Mouse (Mus musculus): ENCODE measurements around the gene Shank2. TPM values are rescaled to one million over a fixed set of nuclear protein-coding genes. Genes with fewer than 3 reads are reported as not detected.
A peak's percentile ranks its signal among the peaks of the same experiment; 100 is the strongest.

Gene Shank2
- total RNA-seq, 4 experiments from 2014 or later = 100 to 137 (median 119) TPM

DNA sequence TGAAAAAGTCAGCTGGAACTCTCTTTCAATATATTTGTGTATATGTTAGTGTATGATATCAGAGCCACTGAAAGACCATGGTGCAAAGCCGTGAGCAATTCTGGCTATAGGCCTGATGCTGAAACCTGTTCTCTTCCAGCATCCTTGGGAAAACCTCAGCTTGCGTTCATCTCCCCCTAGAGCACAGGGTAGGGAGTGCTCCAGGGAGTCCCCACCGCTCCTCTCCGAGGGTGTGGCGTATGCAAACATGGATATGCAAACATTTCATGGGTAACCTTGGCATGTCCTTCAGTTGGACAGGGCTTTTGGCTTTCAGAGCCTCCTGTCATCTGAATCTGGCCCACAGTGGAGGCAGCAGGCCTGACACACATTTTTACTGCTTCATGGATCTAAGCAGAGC, 412.9 kb downstream of the Shank2 start:
- DNase-seq (ENCODE audit: low spot score in 2 of 2) = no peak

DNA sequence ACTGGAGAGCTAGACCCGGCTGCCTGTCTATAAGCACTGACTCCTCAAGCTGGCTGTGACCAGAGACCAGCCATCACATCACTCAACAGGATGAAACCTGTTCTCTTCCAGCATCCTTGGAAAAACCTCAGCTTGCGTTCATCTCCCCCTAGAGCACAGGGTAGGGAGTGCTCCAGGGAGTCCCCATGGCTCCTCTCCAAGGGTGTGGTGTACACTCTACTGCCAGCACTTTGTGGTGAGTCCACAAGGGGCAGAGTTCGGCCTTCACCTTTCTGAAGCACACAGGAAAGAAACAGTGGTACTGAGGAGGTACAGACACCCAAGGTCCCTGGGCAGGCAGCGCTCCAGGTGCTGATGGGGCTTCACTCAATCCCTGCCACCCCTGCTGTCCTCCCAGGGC, 414.1 kb downstream of the Shank2 start:
- DNase-seq (ENCODE audit: low spot score in 2 of 2) = no peak

DNA sequence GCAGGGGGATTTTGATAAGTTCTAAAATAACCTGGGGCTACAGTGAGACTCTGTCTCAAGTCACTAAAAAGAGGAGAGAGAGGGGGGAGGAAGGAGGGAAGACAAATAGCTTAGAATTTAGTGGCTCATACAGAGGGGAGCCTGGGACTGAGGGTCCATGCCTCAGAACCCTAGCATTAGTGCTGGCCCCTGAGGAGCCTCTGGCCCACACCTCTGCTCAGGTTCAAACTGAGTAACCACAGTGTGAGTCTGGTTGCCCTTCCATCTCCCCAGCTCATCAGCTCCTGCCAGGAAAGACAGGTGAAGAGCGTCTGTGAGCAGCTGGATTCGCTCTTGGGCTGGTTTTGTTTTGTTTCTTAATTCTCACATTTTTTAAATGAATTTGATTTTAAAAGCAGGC, 415.5 kb downstream of the Shank2 start:
- DNase-seq (ENCODE audit: low spot score in 2 of 2) = no peak

DNA sequence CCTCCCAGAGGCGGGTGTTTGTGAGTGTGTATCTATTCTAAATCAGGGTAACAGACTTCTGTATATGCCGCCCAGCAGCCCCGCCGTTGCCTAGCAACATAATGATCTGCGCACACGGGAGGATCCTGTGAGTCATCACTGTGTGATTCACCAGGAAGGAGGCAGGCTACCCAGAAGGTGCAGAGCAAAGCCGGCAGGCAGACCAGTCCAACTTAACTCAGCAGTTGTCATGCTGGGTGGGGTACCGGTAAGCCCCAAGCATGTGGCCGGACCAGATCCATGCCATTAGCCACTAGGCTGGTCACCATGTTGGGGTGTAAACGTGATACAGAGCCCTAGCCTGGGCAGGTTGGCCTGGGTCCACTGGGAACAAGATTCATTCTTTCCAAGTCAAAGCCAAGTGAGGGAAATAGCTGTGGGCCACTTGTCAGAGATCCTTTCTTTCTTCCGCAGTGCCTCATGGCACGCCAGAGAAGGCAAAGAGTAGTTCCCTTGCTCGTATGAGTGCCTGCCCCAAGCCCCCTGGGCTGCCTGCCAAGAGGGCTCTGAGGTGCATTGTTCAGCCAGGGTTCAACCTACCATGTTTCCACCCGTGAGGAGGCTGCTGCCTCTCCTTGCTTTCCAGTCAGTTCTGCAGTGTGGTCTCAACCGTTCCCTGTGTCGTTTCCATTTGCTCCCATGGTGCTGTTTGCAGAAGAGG, 416.1 kb downstream of the Shank2 start:
- DNase-seq (ENCODE audit: low spot score in 2 of 2) = peak; percentile 87 to 90

DNA sequence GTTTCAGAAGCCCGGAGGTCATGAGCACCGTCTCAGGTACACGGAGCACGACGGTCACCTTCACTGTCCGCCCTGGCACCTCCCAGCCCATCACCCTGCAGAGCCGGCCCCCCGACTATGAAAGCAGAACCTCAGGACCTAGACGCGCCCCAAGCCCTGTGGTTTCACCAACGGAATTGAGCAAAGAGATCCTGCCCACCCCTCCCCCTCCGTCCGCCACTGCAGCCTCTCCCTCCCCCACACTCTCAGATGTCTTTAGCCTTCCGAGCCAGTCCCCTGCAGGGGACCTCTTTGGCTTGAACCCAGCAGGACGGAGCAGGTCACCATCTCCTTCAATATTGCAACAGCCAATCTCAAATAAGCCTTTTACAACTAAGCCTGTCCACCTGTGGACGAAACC, 418.8 kb downstream of the Shank2 start:
- no peak for DNase-seq (ENCODE audit: low spot score in 2 of 2)

DNA sequence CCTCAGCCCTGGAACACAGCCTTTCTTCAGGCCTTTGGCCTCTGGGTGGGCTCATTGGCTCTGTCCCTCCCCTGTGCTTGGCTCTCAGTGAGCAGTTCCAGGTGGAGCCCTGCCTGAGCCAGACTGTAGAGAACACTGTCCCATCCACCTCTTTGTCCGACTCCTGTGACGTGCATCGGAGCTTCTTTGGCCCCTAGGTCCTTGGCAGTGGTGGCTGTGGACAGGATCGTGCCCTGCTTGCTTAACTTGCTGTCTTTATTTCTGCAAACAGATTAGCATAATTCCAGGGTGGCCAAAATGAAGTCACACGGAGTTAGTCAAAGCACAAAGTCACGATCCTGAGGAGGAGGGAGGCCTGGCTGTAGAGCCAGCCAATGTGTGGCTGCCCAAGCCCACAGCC, 419.8 kb downstream of the Shank2 start:
- DNase-seq (ENCODE audit: low spot score in 2 of 2) = no peak

DNA sequence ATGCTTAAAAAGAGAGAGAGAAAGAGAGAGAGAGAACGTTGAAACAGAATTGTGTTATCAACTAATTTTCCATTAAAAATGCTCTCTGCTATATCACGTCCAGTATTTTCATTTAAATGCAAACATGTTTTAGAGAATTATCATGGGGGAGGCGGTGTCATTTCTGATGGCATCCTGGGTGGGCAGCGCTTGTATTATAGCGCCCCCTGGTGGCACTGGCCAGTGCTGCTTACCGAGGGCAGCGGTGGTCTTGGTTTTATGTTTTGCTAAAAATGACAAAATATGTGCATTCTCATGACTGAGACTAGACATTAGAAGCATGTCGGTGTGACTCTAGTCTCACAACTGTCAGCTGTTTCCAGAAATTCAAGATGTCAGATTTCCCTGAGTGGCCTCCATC, 424.2 kb downstream of the Shank2 start:
- peak in 1 of 2 experiments; percentile 75 for DNase-seq (ENCODE audit: low spot score in 2 of 2)

DNA sequence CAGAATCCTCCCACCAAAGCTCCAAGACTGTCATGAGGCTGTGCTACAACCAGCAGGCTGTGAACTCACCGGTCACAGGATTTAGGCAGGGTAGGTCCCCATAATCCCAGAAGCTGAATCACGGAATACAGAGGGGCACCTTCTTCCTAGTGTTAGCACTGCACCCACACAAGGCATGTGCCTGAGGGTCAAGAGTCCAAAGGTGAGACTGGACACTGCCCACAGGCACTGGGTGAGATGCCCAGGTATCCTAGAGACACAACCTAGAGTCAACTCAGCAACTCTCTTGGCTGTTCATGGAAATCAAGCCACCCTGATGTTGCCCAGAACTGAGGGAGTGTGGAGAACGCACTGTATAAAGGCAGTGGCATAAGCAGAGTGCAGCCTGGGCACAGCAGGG, 424.9 kb downstream of the Shank2 start:
- DNase-seq (ENCODE audit: low spot score in 2 of 2) = no peak

DNA sequence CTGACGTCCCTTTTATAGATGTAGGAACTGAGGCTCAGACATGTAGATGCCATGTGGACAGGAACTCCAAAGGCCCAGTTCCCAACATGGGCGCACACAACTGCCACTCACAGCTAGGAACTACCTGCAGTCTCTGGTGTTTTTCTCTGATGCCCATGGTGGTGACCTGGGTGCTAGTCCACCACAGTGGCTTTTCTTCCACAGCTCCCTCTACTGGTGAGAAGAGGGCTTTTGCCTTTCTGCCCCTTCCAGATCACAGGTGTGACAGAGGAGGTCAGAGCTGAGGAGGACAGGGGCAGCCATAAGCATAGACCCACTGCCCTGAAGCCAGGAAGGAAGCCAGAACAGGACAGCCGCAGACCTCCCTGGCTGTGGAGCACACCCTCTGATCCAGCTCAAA, 425.7 kb downstream of the Shank2 start:
- DNase-seq (ENCODE audit: low spot score in 2 of 2) = no peak

DNA sequence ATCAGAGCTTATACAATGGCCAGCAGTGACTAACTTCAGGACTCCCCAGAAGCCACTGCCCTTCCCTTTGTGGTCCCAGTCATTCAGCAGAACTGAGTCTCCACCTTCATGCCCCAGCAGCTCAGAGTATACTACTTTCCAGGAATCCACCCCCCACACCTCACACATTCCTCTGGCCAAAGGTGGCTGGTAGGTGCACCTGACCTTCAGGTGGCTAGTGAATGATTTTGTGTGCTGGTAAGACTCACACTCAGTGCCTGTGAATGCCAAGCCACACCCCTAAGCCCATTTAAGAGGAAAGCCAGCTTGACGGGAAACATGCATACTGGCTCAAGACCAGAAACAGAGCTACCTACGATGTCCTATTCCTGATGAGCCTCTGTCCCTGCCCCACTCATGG, 431.2 kb downstream of the Shank2 start:
- no peak for DNase-seq (ENCODE audit: low spot score in 2 of 2)

DNA sequence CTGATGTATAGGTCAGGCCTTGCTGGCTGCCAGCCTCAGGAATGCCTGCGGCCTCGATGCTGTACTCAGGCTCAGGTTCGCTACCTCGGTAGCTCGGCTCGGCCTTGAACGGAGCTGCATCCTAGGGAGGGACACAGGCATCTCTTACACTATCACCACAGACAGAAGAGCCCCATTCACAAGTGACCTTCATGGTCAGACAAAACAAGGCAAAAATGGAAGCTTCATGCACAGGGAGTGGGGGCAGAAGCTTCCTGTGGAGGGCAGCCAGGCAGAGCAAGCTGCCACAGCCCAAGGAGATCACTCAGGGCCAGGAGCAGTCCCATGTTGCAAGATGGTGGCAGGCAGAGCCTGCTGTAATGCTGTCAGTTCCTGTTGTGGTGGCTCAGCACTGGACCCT, 437.1 kb downstream of the Shank2 start:
- DNase-seq (ENCODE audit: low spot score in 2 of 2) = no peak

DNA sequence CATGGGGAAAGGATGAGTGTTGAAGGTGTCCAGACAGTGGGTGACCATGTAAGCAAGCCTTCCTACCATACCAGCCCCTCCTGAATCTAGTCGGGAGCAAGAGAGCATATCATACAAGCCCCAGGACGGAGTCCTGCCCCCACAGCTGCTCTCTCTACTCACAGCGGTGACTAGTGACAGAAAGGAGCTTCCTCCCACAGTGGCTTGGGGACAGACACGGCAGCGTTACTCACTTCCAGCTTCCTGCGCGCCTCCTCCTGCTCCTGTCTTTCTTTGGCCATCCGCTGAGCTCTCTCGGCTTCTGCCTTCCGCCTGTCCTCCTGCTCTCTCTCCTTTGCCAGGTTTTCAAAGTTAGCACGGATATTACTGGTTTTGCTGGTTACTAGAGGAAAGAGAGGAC, 439.7 kb downstream of the Shank2 start:
- DNase-seq (ENCODE audit: low spot score in 2 of 2) = no peak

DNA sequence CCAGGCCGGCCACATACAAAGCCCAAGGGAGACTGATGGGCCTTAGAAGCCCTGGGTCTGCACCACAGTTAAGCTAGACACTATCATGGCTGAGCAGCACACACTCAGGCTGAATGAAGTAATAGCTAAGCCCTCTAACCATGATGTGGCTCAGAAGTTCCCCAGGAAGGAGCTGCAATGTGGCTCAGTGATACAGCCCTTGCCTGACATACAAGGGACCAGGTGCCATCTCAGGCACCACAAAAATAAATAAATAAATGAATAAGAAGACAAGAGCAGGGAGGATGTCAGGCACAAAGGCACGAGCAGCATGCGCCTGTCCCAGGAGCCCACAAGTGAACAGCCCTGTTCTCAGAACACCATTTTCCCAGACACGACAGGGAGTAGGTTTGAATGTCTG, 440.2 kb downstream of the Shank2 start:
- no peak for DNase-seq (ENCODE audit: low spot score in 2 of 2)

DNA sequence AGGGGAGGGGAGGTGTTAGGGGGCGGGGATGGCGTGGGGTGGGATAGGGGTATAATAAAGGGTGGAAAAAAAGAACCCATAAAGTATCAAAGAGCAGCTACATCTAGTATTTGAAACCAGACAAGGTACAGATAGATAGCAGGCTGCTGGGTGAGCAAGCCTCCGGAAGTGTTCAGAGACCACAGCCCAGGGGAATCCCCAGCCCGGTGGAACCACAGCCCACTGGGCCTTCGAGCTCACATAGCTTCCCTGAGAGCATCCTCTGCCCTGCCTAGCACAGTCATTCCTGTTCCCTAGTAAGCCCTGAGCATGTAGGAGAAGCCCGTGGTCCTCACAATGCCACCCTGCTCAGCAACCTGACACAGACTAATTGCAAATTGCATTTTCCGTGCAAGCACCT, 443.1 kb downstream of the Shank2 start:
- DNase-seq (ENCODE audit: low spot score in 2 of 2) = no peak

DNA sequence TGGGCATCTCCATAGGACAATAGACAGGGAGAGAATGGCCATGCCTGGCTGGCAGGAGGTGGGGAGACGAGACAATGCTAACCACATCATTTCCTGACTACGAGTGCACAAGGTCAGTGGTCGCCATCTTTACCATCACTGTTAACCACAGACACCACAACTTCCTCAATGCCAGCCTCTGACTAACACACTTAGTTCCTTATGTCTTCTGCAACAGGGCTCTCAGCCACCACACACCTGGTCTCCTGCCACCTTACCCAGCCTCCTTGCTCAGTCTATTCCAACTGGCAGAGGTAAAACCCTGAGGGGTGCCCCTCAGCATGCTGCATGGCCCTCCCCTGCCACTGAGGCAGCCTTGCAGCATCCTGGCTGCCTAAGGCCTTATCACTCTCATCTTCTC, 445.4 kb downstream of the Shank2 start:
- no peak for DNase-seq (ENCODE audit: low spot score in 2 of 2)

DNA sequence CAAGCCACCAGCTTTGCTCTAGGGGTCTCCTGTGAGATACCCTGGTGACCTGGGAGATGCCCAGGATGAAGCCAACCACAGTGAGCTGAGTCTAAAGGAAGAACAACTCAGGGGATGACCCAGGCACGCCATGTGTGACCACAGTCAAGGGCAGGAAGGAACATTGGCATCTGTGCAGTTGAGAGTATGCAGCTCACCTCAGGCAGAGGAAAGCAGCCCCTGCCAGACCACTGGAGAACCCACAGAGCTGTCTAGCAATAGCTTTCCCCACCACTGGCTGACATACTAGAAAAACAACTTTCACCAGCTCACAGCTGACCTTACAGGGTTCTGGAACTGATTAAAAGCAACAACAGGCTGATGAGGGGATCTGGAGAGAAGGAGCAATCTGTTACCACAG, 446.5 kb downstream of the Shank2 start:
- DNase-seq (ENCODE audit: low spot score in 2 of 2) = no peak

DNA sequence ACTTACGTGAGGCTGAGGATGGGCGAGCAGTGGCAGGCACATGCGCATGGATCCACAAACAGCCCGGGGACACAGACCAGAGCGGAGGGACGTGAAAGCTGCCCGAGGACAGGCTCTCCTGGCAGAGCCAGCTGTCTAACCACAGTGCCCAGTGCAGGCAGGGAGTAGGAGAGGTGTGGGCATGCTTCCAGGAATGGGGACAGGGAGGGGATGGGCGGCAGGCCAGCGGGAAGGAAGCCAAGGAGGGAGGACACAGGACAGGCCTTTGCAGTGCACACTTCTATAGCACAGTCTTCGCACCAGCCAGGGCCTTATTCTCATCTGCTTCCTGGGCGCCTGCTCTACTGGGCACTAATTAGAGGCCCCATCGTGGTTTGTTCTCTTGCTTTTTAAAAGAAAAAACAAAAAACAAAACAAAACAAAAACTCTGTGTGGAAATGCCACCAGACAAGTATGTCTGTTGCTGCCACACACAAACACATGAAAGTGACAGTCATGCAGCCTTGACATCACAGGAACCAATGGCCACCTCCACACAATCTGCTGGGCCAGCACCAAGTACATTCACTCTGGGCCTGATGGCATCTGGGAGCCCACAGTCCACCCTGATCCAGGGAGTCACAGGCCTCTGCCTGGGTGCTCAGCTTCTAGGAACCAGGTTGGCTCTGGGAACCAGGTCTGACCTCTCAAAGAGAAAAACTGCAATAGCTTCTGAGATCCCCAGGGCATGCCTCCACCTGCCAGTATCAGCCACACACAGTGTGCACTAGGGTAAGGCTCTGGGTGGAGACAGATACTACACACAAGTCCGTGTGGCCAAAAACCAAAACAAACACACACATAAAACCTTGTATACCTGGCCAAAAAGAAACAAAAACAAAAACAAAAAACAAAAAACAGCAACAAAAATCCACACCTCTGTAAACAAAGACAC, 448.2 kb downstream of the Shank2 start:
- peak; percentile 78 to 83 for DNase-seq (ENCODE audit: low spot score in 2 of 2)

DNA sequence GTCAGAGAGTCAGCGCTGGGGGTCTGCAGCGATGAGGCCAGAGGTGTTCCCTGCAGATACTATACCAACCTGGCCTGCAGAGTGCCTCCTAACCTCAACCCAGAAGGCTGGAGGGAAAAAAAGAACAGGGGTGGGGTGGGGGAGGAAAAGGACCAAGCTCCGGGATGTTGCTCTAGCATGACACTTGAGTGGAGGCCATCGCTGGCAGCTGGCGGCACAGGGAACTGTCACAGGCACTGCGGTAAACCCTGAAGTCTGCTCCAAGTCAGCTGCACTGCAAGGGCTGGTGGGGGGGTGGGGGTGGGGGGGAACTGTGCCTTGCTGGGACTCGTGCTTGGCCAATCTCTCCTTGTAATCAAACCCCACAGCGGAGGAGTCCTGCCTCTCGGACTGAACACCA, 448.9 kb downstream of the Shank2 start:
- no peak for DNase-seq (ENCODE audit: low spot score in 2 of 2)

DNA sequence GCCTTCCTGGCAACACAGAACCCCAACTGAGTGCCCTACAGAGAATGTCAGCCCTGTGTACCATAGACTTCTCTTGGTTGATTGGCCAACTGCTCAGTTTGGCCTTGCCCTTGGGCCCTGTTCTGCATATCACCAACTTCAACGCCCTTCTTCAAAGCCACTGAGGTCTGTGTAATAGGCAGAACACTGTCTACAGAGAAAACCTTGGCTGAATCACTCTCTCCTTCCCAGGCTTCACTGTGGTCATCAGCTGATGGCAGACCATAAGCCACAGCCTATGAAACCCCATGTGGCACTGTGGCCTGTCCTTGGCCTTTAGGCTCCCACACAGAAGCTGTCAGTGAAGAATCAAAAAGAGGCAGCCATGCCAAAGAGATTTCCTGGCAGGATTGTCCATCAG, 457.2 kb downstream of the Shank2 start:
- DNase-seq (ENCODE audit: low spot score in 2 of 2) = no peak

DNA sequence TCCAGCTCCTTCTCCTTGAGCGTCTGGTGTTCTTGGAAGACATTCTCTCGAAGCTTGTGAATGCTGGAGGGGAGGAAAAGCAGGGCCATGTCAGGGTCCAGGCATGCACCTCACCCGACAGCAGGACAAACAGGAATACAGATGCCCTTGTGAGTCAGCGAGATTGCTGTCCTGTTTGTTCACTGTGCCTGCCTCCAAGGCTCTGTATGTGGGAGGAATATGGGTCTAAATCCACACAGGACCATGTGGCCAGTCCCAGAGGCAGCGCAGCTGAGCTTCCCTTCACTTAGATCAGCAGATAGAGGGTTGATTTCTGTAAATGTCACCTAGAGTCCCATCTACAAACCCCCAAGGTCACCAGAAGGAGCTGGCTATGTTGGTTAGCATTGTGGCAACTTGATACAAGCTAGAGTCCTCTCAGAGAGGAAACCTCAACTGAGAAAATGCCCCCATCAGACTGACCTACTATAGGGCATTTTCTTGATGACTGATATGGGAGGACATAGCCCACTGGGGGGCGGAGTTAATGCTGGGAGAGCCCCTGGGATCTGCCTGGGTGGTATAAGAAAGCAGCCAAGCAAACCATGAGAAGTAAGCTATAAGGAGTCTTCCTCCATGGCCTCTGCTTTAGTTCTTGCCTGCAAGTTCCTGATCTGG, 459.6 kb downstream of the Shank2 start:
- no peak for DNase-seq (ENCODE audit: low spot score in 2 of 2)

DNA sequence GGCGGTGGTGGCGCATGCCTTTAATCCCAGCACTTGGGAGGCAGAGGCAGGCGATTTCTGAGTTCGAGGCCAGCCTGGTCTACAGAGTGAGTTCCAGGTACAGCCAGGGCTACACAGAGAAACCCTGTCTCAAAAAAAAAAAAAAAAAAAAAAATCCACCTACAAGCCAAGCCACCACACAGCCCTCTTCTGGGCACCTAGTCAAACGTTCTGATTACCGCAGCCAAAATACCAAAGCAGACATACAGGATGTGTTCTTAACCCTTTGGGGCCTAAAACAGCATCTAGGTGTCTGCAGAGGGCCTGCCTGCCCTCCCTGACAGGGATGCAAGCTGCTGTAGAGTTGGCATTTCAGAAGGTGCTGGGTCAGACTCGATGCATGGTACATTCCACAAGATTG, 460.8 kb downstream of the Shank2 start:
- no peak for DNase-seq (ENCODE audit: low spot score in 2 of 2)

DNA sequence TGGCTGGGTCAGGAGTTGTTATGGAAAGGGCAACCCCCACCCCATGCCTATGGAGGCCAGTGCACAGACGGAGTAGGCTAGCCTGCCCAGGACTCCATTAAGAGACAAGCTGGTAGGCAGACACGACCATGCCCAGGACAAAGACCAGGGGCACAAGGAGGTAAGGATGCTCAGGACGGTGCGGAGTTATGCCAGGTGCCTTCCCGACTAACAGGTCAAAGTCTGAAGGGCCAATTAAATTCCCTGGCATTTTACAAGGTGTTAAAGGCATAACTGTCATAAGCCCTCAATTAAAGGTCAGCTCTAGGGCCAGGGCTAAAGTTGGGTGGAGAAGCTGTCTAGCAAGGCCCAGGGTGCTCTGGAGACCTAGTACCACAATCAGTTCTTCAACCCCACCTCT, 467.0 kb downstream of the Shank2 start:
- no peak for DNase-seq (ENCODE audit: low spot score in 2 of 2)

Data from layer of hippocampus, adult 8-10 months (tissue).